Mouse (Mus musculus): Measurements from ENCODE around the gene Prkaa2. TPM values are rescaled to one million over a fixed set of nuclear protein-coding genes. Genes with fewer than 3 reads are reported as not detected.
"Not testable (repeated sequence)": the region's sequence is repeated elsewhere in the genome, so short reads cannot be mapped to it uniquely, and the experiment has no call there.

Prkaa2 gene
- total RNA-seq, 2 experiments from 2014 or later = 19.7 to 20.3 TPM

GRCm38 (mm10) chr4:105031104-105031503 is 78.6 kb downstream of the Prkaa2 start:
- no peak for DNase-seq (ENCODE audit: low spot score in 2 of 2)

GRCm38 (mm10) chr4:105027278-105027677 is 82.4 kb downstream of the Prkaa2 start:
- no peak for DNase-seq (ENCODE audit: low spot score in 2 of 2)

- no peak for DNase-seq (ENCODE audit: low spot score in 2 of 2)
Measured at GRCm38 (mm10) chr4:105016006-105016613, 93.6 kb downstream of the Prkaa2 start.

- DNase-seq (ENCODE audit: low spot score in 2 of 2) = no peak
Measured at GRCm38 (mm10) chr4:105015496-105015895, 94.2 kb downstream of the Prkaa2 start.

- no peak for DNase-seq (ENCODE audit: low spot score in 2 of 2)
Measured at GRCm38 (mm10) chr4:105013718-105014117, 96.0 kb downstream of the Prkaa2 start.

GRCm38 (mm10) chr4:105007360-105008018 is 102.2 kb downstream of the Prkaa2 start:
- no peak for DNase-seq (ENCODE audit: low spot score in 2 of 2)

GRCm38 (mm10) chr4:105004649-105005048 is 105.0 kb downstream of the Prkaa2 start:
- not testable (repeated sequence) for DNase-seq (ENCODE audit: low spot score in 2 of 2)

GRCm38 (mm10) chr4:105004135-105004534 is 105.6 kb downstream of the Prkaa2 start:
- no peak for DNase-seq (ENCODE audit: low spot score in 2 of 2)

- no peak for DNase-seq (ENCODE audit: low spot score in 2 of 2)
Measured at GRCm38 (mm10) chr4:105001736-105002135, 108.0 kb downstream of the Prkaa2 start.

GRCm38 (mm10) chr4:104999702-105000101 is 110.0 kb downstream of the Prkaa2 start:
- no peak for DNase-seq (ENCODE audit: low spot score in 2 of 2)

- no peak for DNase-seq (ENCODE audit: low spot score in 2 of 2)
Measured at GRCm38 (mm10) chr4:104993140-104993874, 116.4 kb downstream of the Prkaa2 start.

- no peak for DNase-seq (ENCODE audit: low spot score in 2 of 2)
Measured at GRCm38 (mm10) chr4:104992271-104992670, 117.4 kb downstream of the Prkaa2 start.

- no peak for DNase-seq (ENCODE audit: low spot score in 2 of 2)
Measured at GRCm38 (mm10) chr4:104990686-104991085, 119.0 kb downstream of the Prkaa2 start.

GRCm38 (mm10) chr4:104990016-104990415 is 119.7 kb downstream of the Prkaa2 start:
- DNase-seq (ENCODE audit: low spot score in 2 of 2) = peak in 1 of 2 experiments; percentile 49

GRCm38 (mm10) chr4:104988709-104989108 is 121.0 kb downstream of the Prkaa2 start:
- DNase-seq (ENCODE audit: low spot score in 2 of 2) = no peak

- no peak for DNase-seq (ENCODE audit: low spot score in 2 of 2)
Measured at GRCm38 (mm10) chr4:104988102-104988501, 121.6 kb downstream of the Prkaa2 start.

- DNase-seq (ENCODE audit: low spot score in 2 of 2) = no peak
Measured at GRCm38 (mm10) chr4:104987631-104988030, 122.1 kb downstream of the Prkaa2 start.

GRCm38 (mm10) chr4:104985960-104986632 is 123.6 kb downstream of the Prkaa2 start:
- no peak for DNase-seq (ENCODE audit: low spot score in 2 of 2)

All from layer of hippocampus, postnatal 14 days (tissue).